ENCODE assay signal across 8 mouse cellular contexts in the genomic region with DNA sequence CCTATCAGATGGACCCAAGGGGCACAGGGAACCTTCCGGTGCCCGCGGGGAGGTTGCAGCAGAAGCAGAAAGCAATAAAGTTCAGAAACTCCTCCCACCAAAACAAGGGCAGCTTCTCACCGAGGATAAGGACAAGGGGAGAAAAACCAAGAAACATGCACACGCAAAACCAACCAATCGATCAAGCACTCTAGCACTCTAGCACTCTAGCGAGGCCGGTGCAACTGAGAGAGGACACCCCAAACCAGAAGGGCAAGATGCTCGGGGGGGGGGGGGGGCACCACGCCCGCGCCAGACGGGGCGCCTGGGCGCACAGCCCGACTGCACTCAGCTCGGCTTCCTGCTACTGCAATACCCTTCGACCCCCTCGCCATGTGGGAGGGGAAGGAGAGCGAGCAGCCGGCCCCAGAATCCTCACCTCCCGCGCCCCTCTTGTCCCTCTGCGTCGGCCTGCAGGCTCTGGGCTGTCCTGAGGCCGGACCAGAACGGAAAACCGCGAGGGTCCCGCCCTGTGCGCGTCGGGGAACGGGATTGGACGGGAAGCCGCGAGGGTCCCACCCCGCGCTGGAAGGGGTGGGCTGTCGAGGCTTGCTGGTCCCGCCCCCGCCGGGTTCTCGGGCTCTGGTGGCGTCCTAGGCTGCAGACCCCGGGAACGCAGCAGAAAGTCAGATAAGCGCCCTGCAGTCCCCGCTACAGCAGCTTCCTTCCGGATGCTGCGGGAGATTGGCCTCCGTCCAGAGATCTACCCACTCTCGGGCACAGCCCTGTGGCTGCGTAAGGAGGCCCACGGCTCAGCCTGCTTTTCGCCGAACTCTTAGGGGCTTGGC. TPM values are rescaled to one million over a fixed set of nuclear protein-coding genes. Genes with fewer than 3 reads are reported as not detected.
DNase-seq lines count a peak whose midpoint lies in the region; ATAC-seq lines count a peak whose summit lies in the region.

Gene Crot, minus strand, starts transcription at position 639 of the 827 bp plus-strand sequence.

- H3K27me3 ChIP-seq in intestine, embryonic 14.5 days (replicated peaks; ENCODE audit: control insufficient read depth, insufficient read depth, low read length) = no peaks in the 10 kb centered on the region

- H3K4me3 ChIP-seq in intestine, embryonic 14.5 days (ENCODE audit: low read depth, low read length) = peak within 1 kb of the TSS; percentile 70

- no peaks in the 10 kb centered on the region for H3K9me3 ChIP-seq in intestine, embryonic 14.5 days (ENCODE audit: control insufficient read depth, low read length)

- peak within 1 kb of the TSS; percentile 75 for H3K27ac ChIP-seq in intestine, embryonic 14.5 days (ENCODE audit: low read depth)

- peak; percentile 95 to 98 for DNase-seq in adrenal gland, adult (ENCODE audit: inconsistent age in 2 of 2, low spot score in 1 of 2)
- DNase-seq in embryo, embryonic 10.5 days (ENCODE audit: low spot score) = peak; percentile 97
- peak; percentile 93 for DNase-seq in gastrocnemius, postnatal 25 days
- peak; percentile 96 for DNase-seq in intestine, embryonic 14.5 days (ENCODE audit: low spot score)
- peak; percentile 91 to 92 for DNase-seq in left cerebral cortex, postnatal 14 days (ENCODE audit: low spot score in 2 of 2)
- peak; percentile 96 for DNase-seq in mesoderm, embryonic 11.5 days (ENCODE audit: low read depth, low spot score)
- DNase-seq in right cerebral cortex, postnatal 36 days (ENCODE audit: low spot score in 2 of 2) = peak; percentile 86 to 90
- peak; percentile 96 for DNase-seq in yolk sac, embryonic 10.5 days (ENCODE audit: low spot score)

- peaks cover 7% of the 10 kb centered on the region; the same call in 1 of the 2 replicates for H3K36me3 ChIP-seq in intestine, embryonic 14.5 days (ENCODE audit: control insufficient read depth, insufficient read depth, low read length)

- H3K4me2 ChIP-seq in intestine, embryonic 14.5 days (ENCODE audit: low read length) = peak within 1 kb of the TSS; percentile 77

- intact Hi-C loops in left cerebral cortex, postnatal 14 days (cut with DNase I) = no loop called here

- peak; percentile 100 for ATAC-seq in intestine, embryonic 14.5 days (replicated peaks; ENCODE audit: low FRiP score, low TSS enrichment, low read depth)

- under 1% methylated on average over 54 of the region's 57 CpGs for WGBS in intestine, embryonic 14.5 days

- no peaks in the 10 kb centered on the region for H3K4me1 ChIP-seq in intestine, embryonic 14.5 days (replicated peaks; ENCODE audit: control insufficient read depth, insufficient read depth, low read length)

- peak within 1 kb of the TSS; percentile 73 for H3K9ac ChIP-seq in intestine, embryonic 14.5 days (ENCODE audit: low read length)

RNA-seq across cellular contexts. Expression of gene Crot, which starts in this region (rescaled TPM):
- 10 to 100 TPM; 22.6 to 24.4 TPM for total RNA-seq in gastrocnemius, postnatal 25 days (2021)
- polyA plus RNA-seq in intestine, embryonic 14.5 days (2014; fragmentation: Nextera tagmentation; extraction: Ambion mirVana) = 41.8 and 48.5 TPM in 2 replicates
- 10 to 100 TPM; 23.4 to 26.7 TPM for total RNA-seq in left cerebral cortex, postnatal 14 days (2021)

Comparison
In these comparisons a context has a peak if more than half of its experiments do, and no peak if none do; other contexts are left out.
1. Peak in every context shown above with its lines: DNase-seq, ATAC-seq, H3K4me3 ChIP-seq and H3K27ac ChIP-seq.